Mouse (Mus musculus): ENCODE results near the gene Pdxk. TPM values are rescaled to one million over a fixed set of nuclear protein-coding genes. Genes with fewer than 3 reads are reported as not detected.

Pdxk gene
- polyA plus RNA-seq, 1 experiment from 2014 or later = 6.8 TPM

DNA sequence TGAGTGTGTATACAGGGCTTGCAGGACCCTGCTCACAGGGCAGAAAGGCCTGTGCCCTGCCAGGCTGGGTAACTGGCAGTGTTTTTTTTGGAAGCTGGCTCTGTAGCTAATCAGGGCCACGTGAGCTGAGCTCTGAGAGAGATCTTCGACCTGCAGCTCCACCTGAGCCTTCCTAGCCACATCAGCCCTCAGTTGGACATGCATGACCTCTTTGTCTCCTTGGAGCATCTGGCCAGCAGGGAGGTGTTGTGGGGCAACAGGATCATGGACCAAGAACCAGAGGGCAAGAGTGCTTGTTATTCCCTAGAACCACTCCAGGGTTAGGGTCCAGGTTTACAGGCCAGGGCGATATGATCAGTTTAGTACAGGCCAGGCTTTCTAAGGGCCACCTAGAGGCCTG lies 17.4 kb downstream of the Pdxk start:
- no peaks in the 10 kb centered on the region for H3K9me3 ChIP-seq (ENCODE audit: control insufficient read depth, low read length)
- no peak overlapping the region for H3K9ac ChIP-seq (ENCODE audit: low read depth, low read length)
- no peaks in the 10 kb centered on the region for H3K4me1 ChIP-seq (replicated peaks; ENCODE audit: control insufficient read depth, insufficient read depth, low read length)
- H3K36me3 ChIP-seq (ENCODE audit: control insufficient read depth, insufficient read depth, low read length) = no peaks in the 10 kb centered on the region
- DNase-seq (ENCODE audit: low spot score) = no peak
- ATAC-seq (ENCODE audit: low FRiP score) = no peak
- no peak overlapping the region for H3K27ac ChIP-seq (ENCODE audit: low read depth, low read length)
- no peaks in the 10 kb centered on the region for H3K27me3 ChIP-seq (ENCODE audit: control insufficient read depth, insufficient read depth, low read length)
- no peak overlapping the region for H3K4me3 ChIP-seq (ENCODE audit: low read depth, low read length)
- 80% methylated on average over 3 of the region's 3 CpGs for WGBS
- H3K4me2 ChIP-seq (replicated peaks; ENCODE audit: low read depth, low read length) = no peak overlapping the region

DNA sequence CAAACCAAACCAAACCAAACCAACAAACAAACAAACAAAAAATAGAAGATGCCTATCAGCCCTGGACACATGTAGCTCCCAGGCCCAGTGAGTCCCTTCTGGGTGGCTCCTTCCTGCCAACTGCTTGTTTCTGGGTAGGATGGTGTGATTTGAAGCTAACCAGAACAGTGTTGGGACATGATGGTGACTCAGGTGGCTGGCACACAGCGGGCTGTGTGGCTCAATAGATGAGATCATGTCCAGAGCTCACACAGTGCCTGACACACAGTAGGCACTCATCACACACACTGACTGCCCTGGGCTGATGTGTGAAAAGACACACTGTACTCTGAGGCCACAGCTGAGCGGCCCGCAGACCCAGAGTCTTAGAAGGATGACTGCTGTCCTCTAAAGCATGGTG lies 18.6 kb downstream of the Pdxk start:
- DNase-seq (ENCODE audit: low spot score) = no peak
- H3K36me3 ChIP-seq (ENCODE audit: control insufficient read depth, insufficient read depth, low read length) = no peaks in the 10 kb centered on the region
- no peak for ATAC-seq (ENCODE audit: low FRiP score)
- no peaks in the 10 kb centered on the region for H3K9me3 ChIP-seq (ENCODE audit: control insufficient read depth, low read length)
- H3K4me1 ChIP-seq (replicated peaks; ENCODE audit: control insufficient read depth, insufficient read depth, low read length) = no peaks in the 10 kb centered on the region
- WGBS = 90% methylated on average over 3 of the region's 3 CpGs
- no peak overlapping the region for H3K27ac ChIP-seq (ENCODE audit: low read depth, low read length)
- no peak overlapping the region for H3K4me3 ChIP-seq (ENCODE audit: low read depth, low read length)
- no peak overlapping the region for H3K4me2 ChIP-seq (replicated peaks; ENCODE audit: low read depth, low read length)
- no peaks in the 10 kb centered on the region for H3K27me3 ChIP-seq (ENCODE audit: control insufficient read depth, insufficient read depth, low read length)
- no peak overlapping the region for H3K9ac ChIP-seq (ENCODE audit: low read depth, low read length)

DNA sequence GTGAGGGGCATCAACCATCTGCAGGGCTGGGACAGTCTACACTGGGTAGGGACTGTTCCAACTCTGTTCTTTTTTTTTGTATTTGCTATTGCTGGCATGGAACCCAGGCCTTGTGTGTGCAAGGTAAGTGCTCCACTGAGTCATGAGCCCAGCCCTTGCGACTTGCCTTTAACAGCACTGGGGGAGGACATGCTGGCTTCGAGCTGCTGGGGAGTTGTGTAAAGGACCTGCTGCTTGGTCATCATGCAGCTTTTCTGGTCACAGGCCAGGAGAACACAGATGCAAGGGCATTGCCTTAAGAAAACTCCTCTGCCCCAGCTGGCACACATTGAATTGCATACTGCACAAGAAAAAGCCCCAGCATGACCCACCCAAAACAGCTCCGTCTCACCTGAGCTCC lies 22.5 kb downstream of the Pdxk start:
- 95% methylated on average over 3 of the region's 3 CpGs for WGBS
- no peak for DNase-seq (ENCODE audit: low spot score)
- no peak overlapping the region for H3K27ac ChIP-seq (ENCODE audit: low read depth, low read length)
- H3K9me3 ChIP-seq (ENCODE audit: control insufficient read depth, low read length) = no peaks in the 10 kb centered on the region
- H3K36me3 ChIP-seq (ENCODE audit: control insufficient read depth, insufficient read depth, low read length) = no peaks in the 10 kb centered on the region
- H3K4me1 ChIP-seq (replicated peaks; ENCODE audit: control insufficient read depth, insufficient read depth, low read length) = no peaks in the 10 kb centered on the region
- no peak overlapping the region for H3K4me3 ChIP-seq (ENCODE audit: low read depth, low read length)
- no peak overlapping the region for H3K9ac ChIP-seq (ENCODE audit: low read depth, low read length)
- ATAC-seq (ENCODE audit: low FRiP score) = no peak
- H3K4me2 ChIP-seq (replicated peaks; ENCODE audit: low read depth, low read length) = no peak overlapping the region
- H3K27me3 ChIP-seq (ENCODE audit: control insufficient read depth, insufficient read depth, low read length) = no peaks in the 10 kb centered on the region

DNA sequence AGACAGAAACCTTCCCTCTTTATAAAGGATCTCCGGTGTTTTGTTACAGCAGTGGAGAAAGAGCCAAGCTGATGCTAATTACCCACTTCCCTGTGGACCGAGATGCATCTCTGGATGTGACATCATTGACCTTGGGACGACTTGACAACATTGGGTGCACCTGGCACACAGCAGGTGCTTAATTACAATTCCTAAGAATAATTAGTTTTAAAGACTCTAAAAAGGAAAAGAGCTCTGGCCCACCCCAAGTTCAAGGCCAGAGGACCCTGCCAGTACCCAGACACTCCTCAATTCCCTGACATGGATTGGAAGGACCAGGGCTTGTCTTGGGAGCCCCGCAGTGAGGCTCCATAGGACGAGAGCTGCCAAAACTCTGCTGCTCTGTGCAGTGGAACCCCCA lies 23.2 kb downstream of the Pdxk start:
- WGBS = 92% methylated on average over 5 of the region's 5 CpGs
- Histone ChIP-seq H3K9me3 (ENCODE audit: control insufficient read depth, low read length) (no peaks in the 10 kb centered on the region), H3K4me3 (ENCODE audit: low read depth, low read length) (no peak overlapping the region), H3K9ac (ENCODE audit: low read depth, low read length) (no peak overlapping the region), H3K27ac (ENCODE audit: low read depth, low read length) (no peak overlapping the region), H3K4me2 (replicated peaks; ENCODE audit: low read depth, low read length) (no peak overlapping the region), H3K36me3 (ENCODE audit: control insufficient read depth, insufficient read depth, low read length) (no peaks in the 10 kb centered on the region), H3K4me1 (replicated peaks; ENCODE audit: control insufficient read depth, insufficient read depth, low read length) (no peaks in the 10 kb centered on the region), H3K27me3 (ENCODE audit: control insufficient read depth, insufficient read depth, low read length) (no peaks in the 10 kb centered on the region)
- ATAC-seq (ENCODE audit: low FRiP score) = no peak
- DNase-seq (ENCODE audit: low spot score) = no peak

DNA sequence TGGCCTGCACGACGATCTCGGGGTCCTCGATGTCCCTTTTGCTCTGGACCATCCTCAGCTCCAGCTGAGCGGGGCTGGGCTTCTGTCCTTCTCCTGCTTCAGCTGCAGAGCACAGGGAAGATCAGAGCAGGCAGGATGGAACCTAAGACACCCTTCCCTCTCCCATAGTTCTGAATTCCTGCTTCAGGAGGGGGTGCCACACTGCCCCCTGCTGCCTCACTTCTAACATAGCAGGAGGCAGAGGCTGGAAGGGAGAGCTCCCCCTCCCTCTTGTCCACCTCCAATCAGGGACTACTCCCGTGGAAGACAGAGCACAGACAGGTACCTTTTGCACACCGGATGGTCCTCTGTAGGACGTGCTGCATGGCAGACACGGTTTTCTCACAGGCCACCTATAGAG lies 24.0 kb downstream of the Pdxk start:
- ATAC-seq (ENCODE audit: low FRiP score) = peak; percentile 38; the same call in 1 of the 2 replicates
- WGBS = 64% methylated on average over 9 of the region's 9 CpGs

DNA sequence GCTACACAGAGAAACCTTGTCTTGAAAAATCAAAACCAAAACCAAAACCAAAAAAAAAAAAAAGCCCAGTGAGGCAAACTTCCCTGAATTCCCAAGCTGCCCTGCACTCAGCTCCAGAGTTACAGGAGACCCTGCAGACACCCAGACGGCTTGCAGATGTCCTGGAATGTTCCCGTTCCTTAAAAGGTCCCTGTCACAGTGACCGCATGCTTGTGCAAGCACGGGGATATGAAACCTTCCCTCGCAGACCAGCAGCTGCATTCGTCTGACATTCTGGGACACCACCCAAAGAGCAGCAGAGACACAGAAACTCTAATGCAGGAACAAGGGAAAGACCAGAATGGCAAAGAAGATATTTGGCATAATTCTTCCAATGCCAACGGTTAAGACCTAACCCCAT lies 24.8 kb downstream of the Pdxk start:
- Histone ChIP-seq H3K9me3 (ENCODE audit: control insufficient read depth, low read length) (no peaks in the 10 kb centered on the region), H3K4me3 (ENCODE audit: low read depth, low read length) (no peak overlapping the region), H3K9ac (ENCODE audit: low read depth, low read length) (no peak overlapping the region), H3K27ac (ENCODE audit: low read depth, low read length) (no peak overlapping the region), H3K4me2 (replicated peaks; ENCODE audit: low read depth, low read length) (no peak overlapping the region), H3K27me3 (ENCODE audit: control insufficient read depth, insufficient read depth, low read length) (no peaks in the 10 kb centered on the region), H3K4me1 (replicated peaks; ENCODE audit: control insufficient read depth, insufficient read depth, low read length) (no peaks in the 10 kb centered on the region), H3K36me3 (ENCODE audit: control insufficient read depth, insufficient read depth, low read length) (no peaks in the 10 kb centered on the region)
- no peak for DNase-seq (ENCODE audit: low spot score)
- ATAC-seq (ENCODE audit: low FRiP score) = no peak
- 85% methylated on average over 7 of the region's 7 CpGs for WGBS

More for the DNA sequence above, 24.0 kb downstream of the Pdxk start:
- H3K4me2 ChIP-seq (replicated peaks; ENCODE audit: low read depth, low read length) = no peak overlapping the region
- no peak overlapping the region for H3K27ac ChIP-seq (ENCODE audit: low read depth, low read length)
- H3K9ac ChIP-seq (ENCODE audit: low read depth, low read length) = no peak overlapping the region
- no peaks in the 10 kb centered on the region for H3K4me1 ChIP-seq (replicated peaks; ENCODE audit: control insufficient read depth, insufficient read depth, low read length)
- H3K27me3 ChIP-seq (ENCODE audit: control insufficient read depth, insufficient read depth, low read length) = no peaks in the 10 kb centered on the region
- no peaks in the 10 kb centered on the region for H3K9me3 ChIP-seq (ENCODE audit: control insufficient read depth, low read length)
- DNase-seq (ENCODE audit: low spot score) = peak; percentile 51
- no peak overlapping the region for H3K4me3 ChIP-seq (ENCODE audit: low read depth, low read length)
- no peaks in the 10 kb centered on the region for H3K36me3 ChIP-seq (ENCODE audit: control insufficient read depth, insufficient read depth, low read length)

DNA sequence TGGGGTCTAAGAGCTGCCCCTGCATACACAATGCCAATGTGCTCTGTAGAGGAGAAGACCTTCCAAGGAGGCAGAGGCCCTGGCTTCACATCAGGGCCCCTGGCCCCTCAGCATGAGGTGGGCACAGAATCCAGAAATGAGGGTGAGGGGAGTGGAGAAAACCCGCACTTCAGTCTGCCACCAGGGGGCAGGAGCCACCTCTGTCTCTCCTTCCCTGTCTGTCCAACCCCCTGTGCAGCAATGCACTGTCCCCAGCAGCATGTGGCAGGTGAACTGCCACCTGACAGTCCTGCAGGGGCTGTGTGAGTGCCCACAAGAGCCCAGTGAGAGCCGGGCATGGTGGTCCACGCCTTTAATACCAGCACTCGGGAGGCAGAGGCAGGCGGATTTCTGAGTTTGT lies 25.2 kb downstream of the Pdxk start:
- no peak overlapping the region for H3K27ac ChIP-seq (ENCODE audit: low read depth, low read length)
- no peak overlapping the region for H3K4me2 ChIP-seq (replicated peaks; ENCODE audit: low read depth, low read length)
- DNase-seq (ENCODE audit: low spot score) (peak; percentile 52), ATAC-seq (ENCODE audit: low FRiP score) (no peak)
- H3K4me3 ChIP-seq (ENCODE audit: low read depth, low read length) = no peak overlapping the region
- 70% methylated on average over 5 of the region's 5 CpGs for WGBS
- H3K36me3 ChIP-seq (ENCODE audit: control insufficient read depth, insufficient read depth, low read length) = no peaks in the 10 kb centered on the region
- no peaks in the 10 kb centered on the region for H3K9me3 ChIP-seq (ENCODE audit: control insufficient read depth, low read length)
- H3K4me1 ChIP-seq (replicated peaks; ENCODE audit: control insufficient read depth, insufficient read depth, low read length) = no peaks in the 10 kb centered on the region
- no peak overlapping the region for H3K9ac ChIP-seq (ENCODE audit: low read depth, low read length)
- no peaks in the 10 kb centered on the region for H3K27me3 ChIP-seq (ENCODE audit: control insufficient read depth, insufficient read depth, low read length)

DNA sequence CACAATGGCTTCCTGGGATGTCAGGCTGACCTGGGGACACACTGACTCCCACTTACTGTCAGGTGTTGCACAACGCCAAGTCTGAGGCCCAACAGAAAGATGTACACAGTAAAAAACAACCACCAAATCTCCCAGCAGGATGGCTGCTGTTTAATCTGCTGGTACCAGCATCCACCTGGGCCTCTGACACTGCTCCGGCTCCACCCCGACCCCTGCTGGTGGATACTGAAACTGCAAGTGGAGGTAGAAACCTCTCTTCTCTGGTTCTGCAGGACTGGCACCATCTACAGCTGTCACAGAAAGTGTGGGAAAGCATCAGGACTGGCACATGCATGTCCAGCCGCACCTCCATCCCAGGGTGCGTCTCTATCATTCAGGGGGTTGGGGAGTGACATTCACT lies 26.7 kb downstream of the Pdxk start:
- no peak overlapping the region for H3K4me2 ChIP-seq (replicated peaks; ENCODE audit: low read depth, low read length)
- ATAC-seq (ENCODE audit: low FRiP score) = peak; percentile 58
- H3K9ac ChIP-seq (ENCODE audit: low read depth, low read length) = no peak overlapping the region
- H3K9me3 ChIP-seq (ENCODE audit: control insufficient read depth, low read length) = no peaks in the 10 kb centered on the region
- H3K27ac ChIP-seq (ENCODE audit: low read depth, low read length) = no peak overlapping the region
- no peaks in the 10 kb centered on the region for H3K4me1 ChIP-seq (replicated peaks; ENCODE audit: control insufficient read depth, insufficient read depth, low read length)
- WGBS = 18% methylated on average over 5 of the region's 5 CpGs
- no peaks in the 10 kb centered on the region for H3K27me3 ChIP-seq (ENCODE audit: control insufficient read depth, insufficient read depth, low read length)
- no peak overlapping the region for H3K4me3 ChIP-seq (ENCODE audit: low read depth, low read length)
- H3K36me3 ChIP-seq (ENCODE audit: control insufficient read depth, insufficient read depth, low read length) = no peaks in the 10 kb centered on the region
- peak; percentile 86 for DNase-seq (ENCODE audit: low spot score)

DNA sequence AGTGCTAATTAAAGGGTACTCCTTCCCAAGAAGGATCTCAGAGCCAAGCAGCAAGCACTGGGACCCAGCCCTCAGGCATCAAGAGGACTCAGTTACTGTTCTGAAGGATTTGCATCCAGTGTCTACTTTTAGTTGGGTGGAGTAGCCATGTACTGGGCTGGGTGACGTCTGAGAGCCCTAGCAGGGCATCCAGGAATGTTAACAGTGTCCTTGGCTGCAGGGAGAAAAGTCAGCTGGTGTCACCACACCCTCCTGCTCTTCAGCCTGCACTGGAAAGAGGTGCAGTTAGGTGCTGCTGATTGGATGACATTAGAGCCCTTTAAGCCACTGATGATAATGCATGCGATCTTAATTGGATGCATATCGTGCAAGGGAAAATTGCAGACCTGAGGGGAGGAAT lies 31.9 kb downstream of the Pdxk start:
- H3K4me1 ChIP-seq (replicated peaks; ENCODE audit: control insufficient read depth, insufficient read depth, low read length) = no peaks in the 10 kb centered on the region
- H3K4me2 ChIP-seq (replicated peaks; ENCODE audit: low read depth, low read length) = no peak overlapping the region
- H3K9ac ChIP-seq (ENCODE audit: low read depth, low read length) = no peak overlapping the region
- no peaks in the 10 kb centered on the region for H3K9me3 ChIP-seq (ENCODE audit: control insufficient read depth, low read length)
- no peak overlapping the region for H3K27ac ChIP-seq (ENCODE audit: low read depth, low read length)
- 78% methylated on average over 3 of the region's 3 CpGs for WGBS
- ATAC-seq (ENCODE audit: low FRiP score) (no peak), DNase-seq (ENCODE audit: low spot score) (no peak)
- H3K4me3 ChIP-seq (ENCODE audit: low read depth, low read length) = no peak overlapping the region
- H3K36me3 ChIP-seq (ENCODE audit: control insufficient read depth, insufficient read depth, low read length) = peaks cover 3% of the 10 kb centered on the region; the same call in 1 of the 2 replicates
- H3K27me3 ChIP-seq (ENCODE audit: control insufficient read depth, insufficient read depth, low read length) = no peaks in the 10 kb centered on the region
